Mouse (Mus musculus): ENCODE data around the gene Spryd7.
"Not testable (repeated sequence)": the region's sequence is repeated elsewhere in the genome, so short reads cannot be mapped to it uniquely, and the experiment has no call there.

GRCm38 (mm10) chr14:61537772-61538171, 18.9 kb downstream of the Spryd7 start:
- not testable (repeated sequence) for TF ChIP-seq CTCF (conservative IDR thresholded peaks at IDR 0.05; ENCODE audit: low read length); POU5F1 (IDR thresholded peaks at IDR 0.05; ENCODE audit: borderline replicate concordance, low read length)

All from E14TG2a.4 (cell line).